Mouse (Mus musculus) myocyte (in vitro differentiated cells): ENCODE measurements around the gene Spon1.

Source experiments
- CEBPB ChIP-seq: IDR thresholded peaks from 2 replicates; pipeline ENCODE4 v1.6.1; 2011; ENCODE audit warnings: mild to moderate bottlenecking, moderate library complexity; ENCODE audit not compliant: poor library complexity, insufficient read depth, severe bottlenecking
- MAX ChIP-seq: IDR thresholded peaks from one replicate; pipeline ENCODE4 v1.6.1; 2011; ENCODE audit warnings: low read depth, mild to moderate bottlenecking, control low read depth
- MYOG ChIP-seq, 3 experiments: IDR thresholded peaks; one replicate each; pipeline ENCODE4 v1.6.1; 2011; ENCODE audit warnings: control low read depth in 2 of 3, low read depth in 2 of 3, mild to moderate bottlenecking in 2 of 3; ENCODE audit not compliant: insufficient read length in 2 of 3, control insufficient read depth in 1 of 3, insufficient read depth in 1 of 3
- POLR2A ChIP-seq: IDR thresholded peaks from one replicate; pipeline ENCODE4 v1.6.1; 2011; ENCODE audit warnings: low read depth, mild to moderate bottlenecking, control low read depth, moderate library complexity; ENCODE audit not compliant: insufficient read length
- REST ChIP-seq: IDR thresholded peaks from one replicate; pipeline ENCODE4 v1.6.1; 2011; ENCODE audit warnings: mild to moderate bottlenecking, control low read depth, moderate library complexity; ENCODE audit not compliant: insufficient read depth, insufficient read length
- SRF ChIP-seq: IDR thresholded peaks from one replicate; pipeline ENCODE4 v1.6.1; 2011; ENCODE audit warnings: low read depth; ENCODE audit not compliant: control insufficient read depth, insufficient read length
- TCF12 ChIP-seq: IDR thresholded peaks from one replicate; pipeline ENCODE4 v1.6.1; 2011; ENCODE audit warnings: mild to moderate bottlenecking, control low read depth; ENCODE audit not compliant: poor library complexity, insufficient read depth, severe bottlenecking
- TCF3 ChIP-seq: IDR thresholded peaks from one replicate; pipeline ENCODE4 v1.6.1; 2011; ENCODE audit warnings: low read depth, control low read depth; ENCODE audit not compliant: insufficient read length
- USF1 ChIP-seq: IDR thresholded peaks from one replicate; pipeline ENCODE4 v1.6.1; 2011; ENCODE audit warnings: low read depth, mild to moderate bottlenecking, control low read depth, moderate library complexity

- TF ChIP-seq USF1 (no peak), TCF12 (no peak), POLR2A (no peak), REST (no peak), MAX (no peak), CEBPB (no peak), TCF3 (no peak), MYOG (IDR thresholded peaks at IDR 0.05; ENCODE audit: control insufficient read depth in 1 of 3, insufficient read depth in 1 of 3, insufficient read length in 2 of 3, low read depth in 2 of 3) (no peak), SRF (no peak)
These were observed 324.4 kb downstream of the Spon1 start for GRCm38 (mm10) chr7:114090231-114090630.
